Mouse (Mus musculus): Measurements from ENCODE around the gene Gsn.

Gsn gene

DNA sequence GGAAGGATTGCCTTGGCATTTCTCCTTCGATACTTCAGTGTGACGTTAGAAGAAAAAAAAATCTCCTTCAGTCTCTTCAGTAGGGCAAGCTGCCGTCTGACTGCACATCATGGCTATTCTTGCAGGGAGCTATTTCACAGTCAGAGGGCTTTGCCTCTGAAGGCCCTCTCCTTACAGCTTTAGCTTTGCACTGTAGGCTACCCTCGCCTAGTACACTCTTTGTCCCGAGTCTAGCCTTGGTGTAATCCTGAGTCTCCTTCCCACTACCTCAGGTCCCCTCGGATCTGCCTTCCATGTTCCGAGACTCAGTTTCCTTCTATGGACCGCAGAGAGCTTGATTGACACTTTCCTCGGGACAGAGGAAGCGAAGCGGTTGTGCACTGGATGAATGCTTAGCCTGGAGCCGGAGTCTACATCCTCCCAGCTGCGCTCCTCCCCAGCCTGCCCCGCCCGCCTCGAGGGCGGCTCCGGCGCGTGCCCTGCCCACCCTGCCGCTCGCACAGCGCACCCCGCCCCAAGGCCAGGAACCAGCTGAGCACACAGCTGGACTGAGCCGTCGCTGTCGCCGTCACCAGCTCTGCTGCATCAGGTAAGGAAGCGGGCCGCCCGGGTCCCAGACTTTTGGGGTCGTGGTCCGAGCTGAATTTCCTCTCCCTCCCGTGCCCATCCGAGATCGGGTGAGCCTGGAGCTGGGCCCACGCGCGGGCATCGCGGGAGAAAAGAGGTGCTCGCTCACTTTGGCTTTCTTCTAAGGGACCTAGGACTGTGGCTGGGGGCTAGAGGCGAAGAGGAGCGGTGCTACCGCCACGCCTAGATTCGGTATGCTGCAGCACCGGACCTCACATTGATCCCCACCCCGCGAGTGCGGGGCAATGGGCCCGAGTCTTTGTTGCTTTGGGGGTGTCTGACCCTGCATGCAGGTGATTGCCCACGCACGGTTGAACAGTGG, at the start of gene Gsn:
Gene Gsn (plus strand): TSS at position 496 of the 949 bp plus-strand sequence.
- in situ Hi-C loops (cut with MseI, MboI) = no loop called here

DNA sequence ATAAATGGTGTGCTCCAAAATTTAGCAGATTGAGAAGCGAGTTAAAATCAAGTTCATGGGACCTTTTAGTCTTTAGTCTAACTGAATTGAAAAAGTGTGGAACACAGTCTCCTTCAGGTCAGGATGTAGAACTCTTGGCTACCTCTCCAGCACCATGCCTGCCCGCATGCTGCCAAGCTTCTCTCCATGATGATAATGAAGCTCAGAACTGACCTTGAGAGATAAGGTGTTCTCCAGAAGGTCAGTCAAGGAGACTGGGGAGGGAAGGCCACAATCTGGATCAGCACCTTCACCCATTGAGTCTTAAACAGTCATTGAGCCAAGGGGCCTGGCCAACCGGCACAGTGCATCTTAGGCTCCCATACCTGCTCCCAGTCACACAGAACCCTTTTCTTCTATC, 49.4 kb upstream of the Gsn start:
- in situ Hi-C loops (cut with MseI, MboI) = no loop called here

DNA sequence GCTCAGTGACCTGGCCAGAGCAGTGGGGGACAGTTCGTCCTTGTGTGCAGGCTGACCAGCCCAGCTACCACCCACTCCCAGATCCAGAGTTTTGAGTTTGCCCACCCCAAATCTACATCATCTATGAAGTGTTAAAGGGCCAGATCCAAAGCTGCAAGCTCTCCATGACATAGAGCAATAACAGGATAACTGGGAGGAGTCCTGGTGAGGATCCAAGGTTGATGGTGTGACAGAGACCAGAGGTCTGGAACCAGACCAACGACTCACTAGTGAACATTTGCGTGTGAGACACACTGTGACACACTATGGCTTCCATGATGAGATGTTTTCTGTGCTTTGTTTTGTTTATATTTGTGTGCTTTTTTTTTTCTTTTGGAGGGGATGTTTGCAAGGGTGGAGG, 48.1 kb upstream of the Gsn start:
- in situ Hi-C loops (cut with MseI, MboI) = no loop called here

DNA sequence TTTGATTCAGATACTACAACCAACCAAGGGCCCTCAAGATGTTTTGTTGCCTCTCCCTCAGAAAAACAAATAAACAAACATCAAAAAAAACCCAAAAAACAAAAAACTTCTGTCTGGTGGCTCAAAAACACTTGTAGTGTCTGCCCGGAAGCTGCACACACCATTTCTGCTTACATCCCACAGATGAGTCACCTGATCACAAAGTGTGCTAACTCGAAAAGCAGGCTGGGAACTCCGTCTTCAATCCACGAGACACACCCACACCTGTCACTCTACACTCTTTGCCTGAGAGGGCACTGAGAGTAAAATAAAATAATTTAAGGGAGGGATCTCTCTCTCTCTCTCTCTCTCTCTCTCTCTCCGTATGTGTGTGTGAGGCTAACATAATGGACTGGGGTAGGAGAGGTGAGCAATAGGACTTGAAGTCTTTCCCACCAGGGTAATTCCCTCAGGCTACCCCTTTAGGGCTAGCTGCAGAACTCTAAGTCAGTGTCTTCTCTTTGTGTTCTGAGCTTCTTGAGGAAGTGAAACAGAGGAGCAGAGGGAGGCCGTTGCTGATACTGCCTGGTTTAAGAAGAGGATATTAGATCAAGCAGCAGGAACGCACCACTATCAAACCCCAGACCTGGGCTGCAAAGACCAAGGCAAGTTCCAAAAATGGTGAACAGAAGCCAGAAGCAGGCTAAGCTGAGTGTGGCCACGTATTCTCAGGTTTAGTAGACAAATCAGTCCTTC, 47.1 kb upstream of the Gsn start:
- in situ Hi-C loops (cut with MseI, MboI) = no loop called here

DNA sequence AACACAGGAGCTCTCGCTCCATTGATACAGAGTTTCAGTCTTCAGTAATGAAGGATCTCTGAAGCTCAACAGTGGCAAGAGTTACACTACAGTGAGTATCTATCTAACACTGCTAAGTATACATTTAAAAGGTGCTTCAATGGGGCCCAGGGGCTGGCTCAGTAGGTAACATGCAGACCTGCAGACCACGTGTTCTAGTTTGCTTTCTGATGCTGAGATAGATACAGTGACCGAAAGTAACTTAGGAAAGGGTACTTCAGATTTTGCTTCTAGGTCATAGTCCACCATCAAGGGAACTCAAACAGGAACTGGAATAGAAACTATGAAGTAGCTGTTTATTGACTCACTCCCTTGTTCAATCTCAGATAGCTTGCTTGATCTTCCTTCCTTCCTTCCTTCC, 44.5 kb upstream of the Gsn start:
- in situ Hi-C loops (cut with MseI, MboI) = loop anchor here (5.0 to 10.0 kb wide), 2 partner anchors 61 to 143 kb away; no protein-coding TSS in a partner anchor

DNA sequence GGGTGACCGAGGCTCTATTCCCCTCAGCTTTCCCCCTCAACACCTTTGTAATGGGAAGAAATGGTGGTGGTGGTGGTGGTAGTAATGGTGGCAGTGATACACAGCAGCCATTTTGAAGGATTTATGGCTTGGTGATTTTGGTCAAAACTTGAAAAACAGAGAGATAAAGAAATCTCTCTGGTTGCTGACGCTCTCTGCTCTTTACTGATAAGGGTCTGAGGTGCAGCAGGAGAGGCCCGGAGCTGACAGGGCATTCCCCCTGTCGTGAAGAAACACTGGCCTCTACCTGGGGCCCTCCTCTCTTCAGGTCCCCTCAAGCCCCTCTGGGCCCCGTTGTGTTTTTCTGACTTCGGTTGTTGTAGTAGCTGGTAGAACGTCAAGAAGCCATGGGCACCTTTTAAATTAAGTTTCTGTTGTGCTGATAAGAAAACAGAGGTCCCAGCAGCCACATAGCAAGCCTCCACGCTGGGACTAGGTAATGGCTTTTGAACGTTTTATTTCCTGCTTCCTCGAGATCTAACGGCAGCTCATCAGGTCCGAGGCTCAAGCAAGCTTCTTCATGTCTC, 42.8 kb upstream of the Gsn start:
- in situ Hi-C loops (cut with MseI, MboI) = loop anchor here (5.0 to 10.0 kb wide), 2 partner anchors 59 to 141 kb away; no protein-coding TSS in a partner anchor

DNA sequence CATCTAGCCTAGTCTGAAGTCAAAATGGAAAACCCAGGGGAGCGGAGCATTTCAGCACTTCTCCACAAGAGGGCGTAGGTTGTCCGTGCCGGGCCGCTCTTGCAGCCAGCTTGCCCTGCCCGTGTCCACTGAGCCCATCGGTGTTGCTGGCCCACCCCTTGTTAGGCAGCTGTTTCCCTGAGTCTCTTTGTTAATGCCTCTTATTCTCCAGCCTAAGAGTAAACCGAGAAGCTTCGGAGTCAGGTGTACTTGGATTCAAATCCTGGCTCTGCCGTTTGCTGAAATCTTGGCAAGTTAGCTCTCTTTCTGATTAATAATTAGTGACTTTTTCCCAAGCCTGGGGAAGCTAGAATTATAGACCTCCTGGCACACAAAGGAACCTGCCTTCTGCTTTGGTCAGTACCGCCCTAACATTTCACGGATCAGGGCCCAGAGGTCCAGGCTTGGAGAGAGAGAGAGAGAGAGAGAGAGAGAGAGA, 41.3 kb upstream of the Gsn start:
- in situ Hi-C loops (cut with MseI, MboI) = loop anchor here (5.0 to 10.0 kb wide), 2 partner anchors 57 to 140 kb away; no protein-coding TSS in a partner anchor

DNA sequence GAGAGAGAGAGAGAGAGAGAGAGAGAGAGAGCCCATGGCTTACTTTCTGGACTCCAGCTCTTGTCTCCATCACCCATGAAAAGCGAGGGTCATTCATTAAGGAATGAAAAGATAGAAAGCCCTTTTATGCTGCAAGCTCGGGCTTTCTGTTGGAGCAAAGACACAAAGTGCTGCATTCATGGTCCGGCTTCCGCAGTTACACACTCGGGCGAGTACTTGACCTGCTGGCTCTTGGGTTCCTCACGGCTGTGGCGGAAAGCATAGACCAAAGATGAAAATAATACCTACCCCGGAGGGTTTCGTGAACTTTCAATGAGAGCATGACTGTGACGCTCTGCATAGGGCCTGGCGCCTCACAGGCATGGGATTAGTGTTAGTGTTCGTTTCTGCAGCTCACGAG, 40.8 kb upstream of the Gsn start:
- in situ Hi-C loops (cut with MseI, MboI) = loop anchor here in 1 of 2 experiments (10.0 kb wide), 1 partner anchor 139 kb away; no protein-coding TSS in a partner anchor

DNA sequence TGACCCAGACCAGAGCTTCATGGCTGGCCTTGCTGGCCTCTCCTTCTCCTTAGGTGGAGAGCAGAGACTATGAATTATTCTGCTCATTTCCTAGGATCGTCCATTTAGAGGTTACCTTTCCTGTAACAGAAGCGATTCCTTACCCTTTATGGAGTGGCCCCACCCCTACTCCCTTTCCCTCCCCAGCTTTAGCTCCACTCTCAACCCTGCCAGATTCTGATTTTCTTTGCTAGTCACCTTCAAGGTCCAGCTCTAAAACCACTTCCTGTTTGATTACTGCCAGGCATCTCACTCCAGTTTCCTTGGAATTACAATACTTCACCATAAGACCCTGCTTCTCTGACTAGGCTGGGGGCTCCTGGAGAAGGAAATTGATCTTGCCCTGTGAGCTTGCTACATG, 39.5 kb upstream of the Gsn start:
- in situ Hi-C loops (cut with MseI, MboI) = loop anchor here in 1 of 2 experiments (10.0 kb wide), 1 partner anchor 138 kb away; no protein-coding TSS in a partner anchor

DNA sequence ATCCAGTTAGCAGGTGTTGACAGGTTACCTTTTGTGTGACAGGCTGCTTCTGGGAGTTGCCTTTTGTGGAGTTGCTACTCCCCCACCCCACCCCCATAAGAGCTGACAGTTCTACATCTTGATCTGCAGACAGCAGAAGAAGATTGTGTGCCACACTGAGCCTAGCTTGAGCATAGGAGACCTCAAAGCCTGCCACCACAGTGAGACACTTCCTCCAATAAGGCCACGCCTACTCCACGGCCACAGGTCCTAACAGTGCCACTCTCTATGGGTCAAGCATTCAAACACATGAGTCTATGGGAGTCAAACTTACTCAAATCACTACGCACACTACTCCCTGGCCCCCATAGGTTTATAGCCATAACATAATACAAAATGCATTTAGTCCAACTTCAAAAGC, 37.4 kb upstream of the Gsn start:
- in situ Hi-C loops (cut with MseI, MboI) = loop anchor here in 1 of 2 experiments (10.0 kb wide), 1 partner anchor 136 kb away; no protein-coding TSS in a partner anchor

DNA sequence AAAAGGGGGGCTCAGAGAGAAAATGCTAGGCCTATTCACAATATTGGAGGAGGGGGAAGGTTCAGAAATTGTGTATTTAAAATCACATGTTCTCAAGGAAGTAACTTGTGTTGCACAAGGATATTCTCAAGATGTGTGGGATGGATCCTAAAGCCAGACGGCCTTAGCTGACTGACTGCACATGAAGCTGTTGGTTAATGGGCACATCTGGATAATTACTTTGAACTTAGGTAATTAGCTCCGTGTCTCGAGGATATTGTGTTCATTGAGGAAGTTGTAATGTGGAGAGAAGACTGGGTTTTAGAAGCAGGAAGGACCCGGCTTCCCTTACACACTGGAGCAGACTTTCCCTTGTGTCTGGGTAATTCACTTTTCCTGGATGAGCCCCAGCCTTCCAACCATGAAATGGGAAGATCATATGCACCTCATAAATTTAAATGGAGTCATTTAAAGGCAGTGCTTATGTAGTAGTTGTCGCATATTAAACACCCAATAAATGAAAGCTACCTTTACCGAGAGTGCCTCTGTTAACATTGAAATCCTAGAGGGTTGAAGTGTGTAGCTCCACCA, 33.3 kb upstream of the Gsn start:
- in situ Hi-C loops (cut with MseI, MboI) = no loop called here

DNA sequence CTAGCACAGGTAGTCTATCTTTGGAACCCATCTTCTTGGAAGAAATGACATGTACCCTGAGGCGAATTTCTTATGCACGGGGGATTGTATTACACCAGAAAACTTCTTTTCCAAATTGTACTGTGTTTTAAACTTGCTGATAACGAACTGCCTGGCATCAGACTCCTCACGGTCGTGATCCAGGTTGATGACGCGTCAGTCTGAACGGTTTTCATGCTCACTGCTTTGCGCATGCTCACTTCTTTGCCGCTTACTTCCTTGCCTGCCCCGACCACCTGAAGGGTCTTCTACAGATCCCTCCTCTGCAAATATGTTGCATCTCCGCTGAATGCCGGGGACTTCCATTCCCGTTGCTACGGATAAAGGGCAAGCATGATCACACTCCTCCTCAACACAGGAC, 31.9 kb upstream of the Gsn start:
- in situ Hi-C loops (cut with MseI, MboI) = no loop called here

DNA sequence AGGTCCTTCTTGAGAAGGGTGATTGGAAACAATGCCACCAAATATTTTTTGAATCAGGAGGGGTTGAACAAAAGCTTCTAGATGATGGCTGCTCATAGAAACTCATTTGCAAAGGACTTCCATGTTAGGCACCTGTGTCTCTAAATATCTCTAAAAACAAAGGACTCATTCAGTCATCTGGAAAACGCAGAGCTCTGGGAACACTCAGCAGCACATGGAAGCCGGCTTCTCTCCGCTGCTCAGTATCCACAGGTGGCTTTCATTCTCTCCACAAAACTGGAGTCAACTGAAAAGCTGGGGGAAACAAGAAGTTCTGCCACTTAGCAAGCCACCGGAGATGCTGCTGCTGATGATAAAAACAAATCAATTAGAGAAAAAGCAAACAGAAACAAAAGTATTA, 28.0 kb upstream of the Gsn start:
- in situ Hi-C loops (cut with MseI, MboI) = no loop called here

DNA sequence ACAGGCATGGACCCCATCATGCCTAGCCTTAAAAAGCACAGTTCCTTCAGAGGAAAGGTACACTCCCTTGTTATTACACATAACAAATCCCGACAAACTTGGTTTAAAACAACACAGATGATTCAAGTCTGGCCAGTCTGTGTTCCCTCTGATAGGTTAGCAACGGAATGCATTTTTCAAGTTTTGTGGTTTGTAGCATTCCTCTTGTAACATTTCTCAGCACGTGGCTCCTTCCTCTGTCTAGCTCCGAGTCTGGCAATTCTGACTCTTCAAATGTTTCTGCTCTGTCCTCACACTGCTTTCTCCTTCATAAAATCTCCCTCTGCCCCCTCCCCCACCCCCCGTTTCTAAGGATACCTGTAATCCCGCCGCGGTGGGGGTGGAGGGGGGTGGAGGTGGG, 26.0 kb upstream of the Gsn start:
- in situ Hi-C loops (cut with MseI, MboI) = no loop called here

DNA sequence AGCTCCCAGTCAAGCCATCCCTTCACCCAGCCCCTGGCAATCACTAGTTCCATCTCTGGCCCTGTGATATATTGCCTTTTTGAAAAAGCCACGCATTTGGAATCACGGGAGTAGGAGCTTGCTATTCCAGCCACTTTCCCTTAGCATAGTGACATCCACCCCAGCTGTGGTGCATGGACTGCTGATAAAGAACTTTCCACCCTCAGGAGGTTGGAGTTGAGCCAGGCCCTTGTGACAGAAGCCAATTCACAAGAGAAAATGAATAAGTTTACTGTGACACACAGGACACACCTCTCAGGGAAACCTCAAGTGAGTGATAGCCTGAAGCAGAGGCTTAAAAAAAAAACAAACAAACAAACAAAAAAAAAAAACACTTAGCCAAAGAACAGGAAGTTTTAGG, 24.3 kb upstream of the Gsn start:
- in situ Hi-C loops (cut with MseI, MboI) = no loop called here

DNA sequence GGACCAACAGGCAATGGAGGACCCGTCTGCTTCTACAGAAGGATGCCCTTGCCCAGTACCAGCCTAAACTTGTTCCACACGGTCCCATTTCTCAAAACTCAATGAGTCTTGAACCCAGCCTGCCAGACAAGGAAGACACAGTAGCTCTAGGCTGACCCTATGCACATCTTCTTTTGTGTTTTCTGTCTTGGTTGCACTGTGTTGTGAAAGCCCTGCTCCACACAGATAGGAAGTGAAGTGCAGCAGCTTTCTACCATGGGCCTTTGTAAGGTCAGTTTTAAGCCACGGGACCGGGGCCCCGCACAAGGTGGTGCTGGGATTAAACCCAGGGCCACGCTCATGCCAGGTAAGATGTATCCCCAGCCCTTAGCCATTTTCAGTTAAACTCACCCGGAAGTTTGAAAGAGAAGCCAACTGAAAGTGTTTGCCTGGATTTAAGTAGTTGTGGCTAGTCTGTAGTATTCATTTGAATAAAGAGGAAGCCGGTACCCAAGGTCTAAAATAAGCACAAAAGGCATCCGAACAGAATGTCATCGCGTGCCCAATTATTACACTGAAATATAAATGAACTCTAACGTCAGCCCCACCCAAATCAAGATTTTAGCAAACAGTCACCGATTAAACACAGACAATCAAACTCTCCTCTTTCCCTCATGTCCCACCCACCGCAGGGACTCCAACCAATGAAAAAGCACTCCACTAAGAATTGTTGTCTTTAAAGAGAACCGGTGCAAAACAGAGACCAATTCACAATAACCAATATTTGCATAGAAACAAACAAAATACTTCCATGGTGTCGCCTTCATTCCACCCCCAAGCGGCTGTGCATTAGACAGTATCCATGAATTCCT, 23.4 kb upstream of the Gsn start:
- in situ Hi-C loops (cut with MseI, MboI) = no loop called here

DNA sequence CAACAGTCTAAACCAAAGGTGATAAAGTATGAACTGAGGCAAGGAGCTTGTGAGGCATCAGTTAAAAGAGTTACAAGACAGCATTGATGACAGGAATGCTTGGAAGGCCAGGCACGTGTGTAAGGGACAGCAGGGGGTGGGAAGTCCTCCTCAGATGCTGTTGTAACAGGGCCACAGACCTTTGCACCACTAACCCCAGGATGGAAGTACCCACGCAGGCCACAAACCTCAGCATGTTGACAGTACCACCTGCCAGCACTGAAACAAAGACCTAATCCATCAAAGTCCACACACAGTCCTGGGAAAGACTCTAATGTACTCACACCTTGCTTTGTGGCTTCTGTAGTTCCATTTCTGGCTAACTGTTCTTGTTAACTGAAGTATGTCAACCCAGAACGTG, 22.3 kb upstream of the Gsn start:
- in situ Hi-C loops (cut with MseI, MboI) = no loop called here

DNA sequence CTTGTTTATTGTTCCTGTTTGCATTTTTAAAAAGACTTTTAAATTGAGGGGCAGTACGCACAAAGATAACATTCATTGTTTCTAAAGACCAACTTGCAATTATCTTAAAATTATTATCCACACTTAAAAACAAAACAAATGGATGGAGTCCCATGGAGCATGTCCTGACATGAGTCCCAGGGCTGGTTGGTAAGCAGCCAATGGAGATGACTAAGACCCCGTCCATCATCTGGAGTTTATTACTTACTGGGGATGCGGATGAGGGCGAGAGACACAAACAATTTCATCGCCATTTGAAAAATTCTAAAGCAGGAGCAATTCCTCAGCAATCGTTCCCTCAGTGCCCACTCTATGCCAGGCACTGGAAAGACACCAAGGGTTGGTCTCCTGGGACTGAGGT, 21.2 kb upstream of the Gsn start:
- in situ Hi-C loops (cut with MseI, MboI) = no loop called here

DNA sequence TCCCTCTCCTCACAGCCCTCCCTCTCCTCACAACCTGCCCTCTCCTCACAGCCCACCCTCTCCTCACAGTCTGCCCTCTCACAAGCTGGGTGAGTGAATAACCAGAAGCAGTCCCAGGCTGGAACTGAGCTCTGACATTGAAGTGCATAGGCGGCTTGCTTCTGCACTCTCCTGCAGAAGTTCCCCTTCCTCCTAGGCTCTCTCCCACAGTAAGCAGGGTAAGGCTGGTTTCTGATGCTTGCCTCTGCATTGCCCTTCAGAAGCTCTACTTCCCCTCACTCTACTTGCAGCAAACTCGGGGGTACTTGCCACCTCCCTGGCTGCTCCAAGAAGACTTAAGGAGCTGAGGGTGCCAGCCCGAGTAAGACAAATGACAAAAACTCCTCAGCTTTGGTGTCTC, 11.9 kb upstream of the Gsn start:
- in situ Hi-C loops (cut with MseI, MboI) = no loop called here

DNA sequence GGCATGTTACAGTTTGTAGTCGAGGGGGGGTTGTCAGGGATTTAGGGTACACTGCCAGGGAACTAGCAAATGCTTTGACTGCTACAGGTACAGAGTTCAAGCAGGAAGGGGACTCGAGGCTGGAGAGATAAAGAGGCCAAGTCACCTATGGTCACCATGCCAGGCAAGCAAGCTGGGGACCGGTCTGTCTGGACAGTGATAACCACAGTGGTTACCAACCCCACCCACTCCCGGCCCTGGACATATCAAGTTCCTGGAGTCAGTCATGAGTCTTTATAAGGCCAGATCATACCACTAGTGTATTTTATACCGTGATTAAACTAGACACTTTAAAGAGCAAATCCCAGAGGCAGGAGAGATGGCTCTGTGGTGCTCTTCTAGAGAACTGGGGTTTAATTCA, 8.4 kb upstream of the Gsn start:
- in situ Hi-C loops (cut with MseI, MboI) = no loop called here

DNA sequence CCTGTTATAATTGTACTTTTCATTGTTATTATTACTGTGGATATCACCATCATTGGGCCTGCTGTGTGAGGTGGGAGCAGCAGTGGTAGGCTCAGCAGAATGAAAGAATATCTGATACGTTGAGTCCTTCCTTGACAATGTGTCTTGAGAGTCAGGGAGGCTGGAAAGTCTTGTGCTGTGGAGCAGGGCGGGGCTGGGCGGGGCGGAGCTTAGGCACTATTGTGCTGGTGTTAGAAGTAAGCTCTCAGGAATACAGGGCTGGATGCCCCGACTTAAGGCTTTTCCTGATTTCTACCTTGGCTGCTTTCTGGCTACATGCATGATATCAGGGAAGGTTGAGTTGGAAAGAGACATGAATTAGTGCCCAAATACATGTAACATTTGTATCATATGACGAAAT, 3.4 kb upstream of the Gsn start:
- in situ Hi-C loops (cut with MseI, MboI) = no loop called here
